Mouse (Mus musculus): Measurements from ENCODE around the gene Fnip2. TPM values are rescaled to one million over a fixed set of nuclear protein-coding genes. Genes with fewer than 3 reads are reported as not detected.

Fnip2 gene
- polyA plus RNA-seq, 1 experiment from 2014 or later = 6.2 TPM

- peaks cover 2% of the 10 kb centered on the region; the same call in 1 of the 2 replicates for H3K36me3 ChIP-seq (ENCODE audit: control insufficient read depth, insufficient read depth, low read length)
- WGBS (ENCODE audit: insufficient replicate concordance) = 77% methylated on average over 2 of the region's 2 CpGs
These were observed 66.3 kb downstream of the Fnip2 start for GRCm38 (mm10) chr3:79501166-79501728.

GRCm38 (mm10) chr3:79500279-79500678 is 67.3 kb downstream of the Fnip2 start:
- H3K9ac ChIP-seq (ENCODE audit: low read depth, low read length) = no peak overlapping the region
- WGBS (ENCODE audit: insufficient replicate concordance) = 89% methylated on average over 10 of the region's 10 CpGs
- ATAC-seq (replicated peaks; ENCODE audit: insufficient number of reproducible peaks, low FRiP score, low TSS enrichment) = no peak

More at GRCm38 (mm10) chr3:79501166-79501728, 66.3 kb downstream of the Fnip2 start:
- H3K4me1 ChIP-seq (ENCODE audit: control insufficient read depth, insufficient read depth, low read length) = no peaks in the 10 kb centered on the region
- H3K27me3 ChIP-seq (ENCODE audit: control insufficient read depth, insufficient read depth, low read length) = no peaks in the 10 kb centered on the region
- H3K4me2 ChIP-seq = no peak overlapping the region
- no peak for ATAC-seq (replicated peaks; ENCODE audit: insufficient number of reproducible peaks, low FRiP score, low TSS enrichment)
- no peaks in the 10 kb centered on the region for H3K9me3 ChIP-seq (replicated peaks; ENCODE audit: control insufficient read depth, low read length)
- H3K27ac ChIP-seq (ENCODE audit: low read depth, low read length) = no peak overlapping the region
- no peak overlapping the region for H3K9ac ChIP-seq (ENCODE audit: low read depth, low read length)
- H3K4me3 ChIP-seq (ENCODE audit: low read depth, low read length) = no peak overlapping the region

GRCm38 (mm10) chr3:79496668-79497067 is 70.9 kb downstream of the Fnip2 start:
- Histone ChIP-seq H3K27ac (ENCODE audit: low read depth, low read length) (no peak overlapping the region), H3K36me3 (ENCODE audit: control insufficient read depth, insufficient read depth, low read length) (peaks cover 4% of the 10 kb centered on the region; the same call in 1 of the 2 replicates), H3K27me3 (ENCODE audit: control insufficient read depth, insufficient read depth, low read length) (no peaks in the 10 kb centered on the region), H3K4me3 (ENCODE audit: low read depth, low read length) (no peak overlapping the region), H3K9me3 (replicated peaks; ENCODE audit: control insufficient read depth, low read length) (no peaks in the 10 kb centered on the region), H3K4me1 (ENCODE audit: control insufficient read depth, insufficient read depth, low read length) (0 out of 2 replicates have a peak, but pooled peaks cover 3% of the 10 kb centered on the region), H3K4me2 (no peak overlapping the region), H3K9ac (ENCODE audit: low read depth, low read length) (no peak overlapping the region)
- ATAC-seq (replicated peaks; ENCODE audit: insufficient number of reproducible peaks, low FRiP score, low TSS enrichment) = no peak
- WGBS (ENCODE audit: insufficient replicate concordance) = 87% methylated on average over 6 of the region's 6 CpGs

More at GRCm38 (mm10) chr3:79500279-79500678, 67.3 kb downstream of the Fnip2 start:
- Histone ChIP-seq H3K9me3 (replicated peaks; ENCODE audit: control insufficient read depth, low read length) (no peaks in the 10 kb centered on the region), H3K27ac (ENCODE audit: low read depth, low read length) (no peak overlapping the region), H3K4me1 (ENCODE audit: control insufficient read depth, insufficient read depth, low read length) (no peaks in the 10 kb centered on the region), H3K36me3 (ENCODE audit: control insufficient read depth, insufficient read depth, low read length) (peaks cover 2% of the 10 kb centered on the region; the same call in 1 of the 2 replicates), H3K4me2 (no peak overlapping the region), H3K4me3 (ENCODE audit: low read depth, low read length) (no peak overlapping the region), H3K27me3 (ENCODE audit: control insufficient read depth, insufficient read depth, low read length) (no peaks in the 10 kb centered on the region)

- ATAC-seq (replicated peaks; ENCODE audit: insufficient number of reproducible peaks, low FRiP score, low TSS enrichment) = no peak
- WGBS (ENCODE audit: insufficient replicate concordance) = 75% methylated on average over 7 of the region's 7 CpGs
- Histone ChIP-seq H3K9ac (ENCODE audit: low read depth, low read length) (no peak overlapping the region), H3K27me3 (ENCODE audit: control insufficient read depth, insufficient read depth, low read length) (no peaks in the 10 kb centered on the region), H3K4me3 (ENCODE audit: low read depth, low read length) (no peak overlapping the region), H3K4me2 (no peak overlapping the region), H3K36me3 (ENCODE audit: control insufficient read depth, insufficient read depth, low read length) (peaks cover 6% of the 10 kb centered on the region; the same call in 1 of the 2 replicates), H3K4me1 (ENCODE audit: control insufficient read depth, insufficient read depth, low read length) (0 out of 2 replicates have a peak, but pooled peaks cover 3% of the 10 kb centered on the region), H3K9me3 (replicated peaks; ENCODE audit: control insufficient read depth, low read length) (no peaks in the 10 kb centered on the region), H3K27ac (ENCODE audit: low read depth, low read length) (no peak overlapping the region)
These were observed 72.4 kb downstream of the Fnip2 start for GRCm38 (mm10) chr3:79495151-79495550.

GRCm38 (mm10) chr3:79494028-79494427 is 73.6 kb downstream of the Fnip2 start:
- WGBS (ENCODE audit: insufficient replicate concordance) = 87% methylated on average over 8 of the region's 8 CpGs
- peaks cover 5% of the 10 kb centered on the region; the same call in 1 of the 2 replicates for H3K36me3 ChIP-seq (ENCODE audit: control insufficient read depth, insufficient read depth, low read length)

GRCm38 (mm10) chr3:79493064-79493463 is 74.5 kb downstream of the Fnip2 start:
- WGBS (ENCODE audit: insufficient replicate concordance) = 94% methylated on average over 10 of the region's 10 CpGs
- ATAC-seq (replicated peaks; ENCODE audit: insufficient number of reproducible peaks, low FRiP score, low TSS enrichment) = no peak
- H3K27me3 ChIP-seq (ENCODE audit: control insufficient read depth, insufficient read depth, low read length) = no peaks in the 10 kb centered on the region
- H3K4me1 ChIP-seq (ENCODE audit: control insufficient read depth, insufficient read depth, low read length) = 0 out of 2 replicates have a peak, but pooled peaks cover 3% of the 10 kb centered on the region
- no peak overlapping the region for H3K27ac ChIP-seq (ENCODE audit: low read depth, low read length)
- no peak overlapping the region for H3K9ac ChIP-seq (ENCODE audit: low read depth, low read length)
- H3K4me3 ChIP-seq (ENCODE audit: low read depth, low read length) = no peak overlapping the region
- H3K9me3 ChIP-seq (replicated peaks; ENCODE audit: control insufficient read depth, low read length) = no peaks in the 10 kb centered on the region
- no peak overlapping the region for H3K4me2 ChIP-seq
- peaks cover 7% of the 10 kb centered on the region; the same call in 1 of the 2 replicates for H3K36me3 ChIP-seq (ENCODE audit: control insufficient read depth, insufficient read depth, low read length)

More at GRCm38 (mm10) chr3:79494028-79494427, 73.6 kb downstream of the Fnip2 start:
- Histone ChIP-seq H3K27me3 (ENCODE audit: control insufficient read depth, insufficient read depth, low read length) (no peaks in the 10 kb centered on the region), H3K4me3 (ENCODE audit: low read depth, low read length) (no peak overlapping the region), H3K27ac (ENCODE audit: low read depth, low read length) (no peak overlapping the region), H3K9ac (ENCODE audit: low read depth, low read length) (no peak overlapping the region), H3K9me3 (replicated peaks; ENCODE audit: control insufficient read depth, low read length) (no peaks in the 10 kb centered on the region), H3K4me1 (ENCODE audit: control insufficient read depth, insufficient read depth, low read length) (0 out of 2 replicates have a peak, but pooled peaks cover 3% of the 10 kb centered on the region), H3K4me2 (no peak overlapping the region)
- no peak for ATAC-seq (replicated peaks; ENCODE audit: insufficient number of reproducible peaks, low FRiP score, low TSS enrichment)

- Histone ChIP-seq H3K4me1 (ENCODE audit: control insufficient read depth, insufficient read depth, low read length) (0 out of 2 replicates have a peak, but pooled peaks cover 3% of the 10 kb centered on the region), H3K9me3 (replicated peaks; ENCODE audit: control insufficient read depth, low read length) (no peaks in the 10 kb centered on the region), H3K4me2 (no peak overlapping the region), H3K27ac (ENCODE audit: low read depth, low read length) (no peak overlapping the region), H3K36me3 (ENCODE audit: control insufficient read depth, insufficient read depth, low read length) (peaks cover 7% of the 10 kb centered on the region; the same call in 1 of the 2 replicates), H3K27me3 (ENCODE audit: control insufficient read depth, insufficient read depth, low read length) (no peaks in the 10 kb centered on the region), H3K4me3 (ENCODE audit: low read depth, low read length) (no peak overlapping the region), H3K9ac (ENCODE audit: low read depth, low read length) (no peak overlapping the region)
- 32% methylated on average over 3 of the region's 3 CpGs for WGBS (ENCODE audit: insufficient replicate concordance)
- no peak for ATAC-seq (replicated peaks; ENCODE audit: insufficient number of reproducible peaks, low FRiP score, low TSS enrichment)
These were observed 76.0 kb downstream of the Fnip2 start for GRCm38 (mm10) chr3:79491614-79492013.

- WGBS (ENCODE audit: insufficient replicate concordance) = 84% methylated on average over 5 of the region's 5 CpGs
- Histone ChIP-seq H3K36me3 (ENCODE audit: control insufficient read depth, insufficient read depth, low read length) (peaks cover 10% of the 10 kb centered on the region), H3K4me3 (ENCODE audit: low read depth, low read length) (no peak overlapping the region)
These were observed 77.5 kb downstream of the Fnip2 start for GRCm38 (mm10) chr3:79490102-79490501.

GRCm38 (mm10) chr3:79488025-79488424 is 79.6 kb downstream of the Fnip2 start:
- no peak overlapping the region for H3K4me3 ChIP-seq (ENCODE audit: low read depth, low read length)
- WGBS (ENCODE audit: insufficient replicate concordance) = 91% methylated on average over 7 of the region's 7 CpGs
- no peaks in the 10 kb centered on the region for H3K27me3 ChIP-seq (ENCODE audit: control insufficient read depth, insufficient read depth, low read length)
- ATAC-seq (replicated peaks; ENCODE audit: insufficient number of reproducible peaks, low FRiP score, low TSS enrichment) = no peak
- no peak overlapping the region for H3K27ac ChIP-seq (ENCODE audit: low read depth, low read length)
- peaks cover 15% of the 10 kb centered on the region for H3K36me3 ChIP-seq (ENCODE audit: control insufficient read depth, insufficient read depth, low read length)
- H3K4me2 ChIP-seq = no peak overlapping the region
- 0 out of 2 replicates have a peak, but pooled peaks cover 3% of the 10 kb centered on the region for H3K4me1 ChIP-seq (ENCODE audit: control insufficient read depth, insufficient read depth, low read length)
- no peak overlapping the region for H3K9ac ChIP-seq (ENCODE audit: low read depth, low read length)
- no peaks in the 10 kb centered on the region for H3K9me3 ChIP-seq (replicated peaks; ENCODE audit: control insufficient read depth, low read length)

More at GRCm38 (mm10) chr3:79490102-79490501, 77.5 kb downstream of the Fnip2 start:
- Histone ChIP-seq H3K4me2 (no peak overlapping the region), H3K27ac (ENCODE audit: low read depth, low read length) (no peak overlapping the region), H3K27me3 (ENCODE audit: control insufficient read depth, insufficient read depth, low read length) (no peaks in the 10 kb centered on the region), H3K4me1 (ENCODE audit: control insufficient read depth, insufficient read depth, low read length) (0 out of 2 replicates have a peak, but pooled peaks cover 3% of the 10 kb centered on the region), H3K9ac (ENCODE audit: low read depth, low read length) (no peak overlapping the region), H3K9me3 (replicated peaks; ENCODE audit: control insufficient read depth, low read length) (no peaks in the 10 kb centered on the region)
- no peak for ATAC-seq (replicated peaks; ENCODE audit: insufficient number of reproducible peaks, low FRiP score, low TSS enrichment)
